Mouse (Mus musculus): Measurements from ENCODE around the gene Paqr4.

DNA sequence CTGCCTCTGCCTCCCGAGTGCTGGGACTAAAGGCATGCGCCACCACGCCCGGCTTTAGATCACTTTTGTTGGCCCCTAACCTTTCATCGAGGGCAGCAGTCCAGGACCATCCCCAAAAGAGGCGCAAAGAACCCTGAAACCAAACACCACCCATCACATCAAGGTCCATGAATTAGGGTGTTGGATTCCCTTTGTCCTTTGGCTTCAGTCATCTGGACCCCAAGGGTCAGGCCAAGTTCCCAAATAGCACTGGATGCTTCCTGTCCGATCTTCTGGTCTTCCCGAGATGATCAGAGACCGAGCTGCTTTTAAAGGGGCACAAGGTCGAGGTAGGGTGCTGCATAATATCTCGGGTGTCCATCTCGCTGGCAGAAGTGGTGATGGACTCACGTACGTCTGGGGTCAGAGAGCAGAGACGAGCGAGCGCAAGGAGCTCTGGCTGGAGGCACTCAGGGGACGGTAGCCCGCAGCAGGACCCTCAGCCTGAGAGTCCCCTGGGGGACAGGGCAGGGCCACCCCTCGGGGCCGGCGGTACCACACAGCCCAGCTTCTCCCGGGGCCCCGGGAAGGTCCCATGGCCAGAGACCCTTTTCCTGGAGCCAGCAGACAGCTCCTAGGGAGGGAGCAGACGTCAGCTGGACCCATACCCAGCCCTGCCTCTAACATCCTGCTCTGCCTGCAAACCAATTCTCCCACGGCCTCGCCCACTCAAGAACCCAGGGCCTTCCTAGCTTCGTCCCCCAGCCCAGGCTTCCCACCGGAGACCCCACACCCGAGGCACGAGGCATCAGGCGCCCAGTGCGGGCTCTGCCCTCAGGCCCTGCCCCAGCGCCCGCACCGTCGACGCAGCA is 917 bp upstream of the Paqr4 start:
- TF ChIP-seq CTCF (IDR thresholded peaks at IDR 0.05; ENCODE audit: low read depth) (no peak), EP300 (IDR thresholded peaks at IDR 0.05; ENCODE audit: low read depth) (no peak)

Data from heart, postnatal 0 days (tissue).